Mouse (Mus musculus) right cerebral cortex, postnatal 36 days (tissue): ENCODE results near the gene Srebf2.
"Not testable (repeated sequence)": the region's sequence is repeated elsewhere in the genome, so short reads cannot be mapped to it uniquely, and the experiment has no call there.

Experiments
- DNase-seq, 2 experiments: peaks; one replicate each; pipeline ENCODE4 v3.0.0; 2022; ENCODE audit warnings: low spot score in 2 of 2, mixed read lengths in 1 of 2

Srebf2 gene

GRCm38 (mm10) chr15:82224602-82225215, 77.7 kb downstream of the Srebf2 start:
- DNase-seq: no peak

DNA sequence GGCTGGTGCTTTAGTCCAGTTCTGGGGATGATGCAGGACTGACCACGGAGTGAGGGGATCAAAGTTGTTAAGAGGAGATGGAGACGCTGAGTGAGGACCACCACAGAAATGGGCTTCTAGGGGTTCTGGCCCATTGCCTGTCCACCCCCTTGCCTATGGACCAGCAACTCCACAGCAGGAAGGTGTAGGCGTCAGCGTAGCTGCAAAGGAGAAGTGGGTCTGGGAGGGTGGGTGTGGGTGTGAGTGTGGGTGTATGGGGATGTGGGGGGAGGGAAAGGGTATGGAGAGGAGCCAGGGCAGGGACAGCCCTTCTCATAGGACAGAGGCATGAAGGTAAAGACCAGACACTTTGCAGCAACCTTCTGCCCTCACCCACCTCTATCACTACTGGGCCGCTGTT, 78.8 kb downstream of the Srebf2 start:
- DNase-seq: no peak

- DNase-seq: no peak
Observed at GRCm38 (mm10) chr15:82229542-82230045, 82.6 kb downstream of the Srebf2 start.

- no peak for DNase-seq
Observed at GRCm38 (mm10) chr15:82230098-82230611, 83.2 kb downstream of the Srebf2 start.

DNA sequence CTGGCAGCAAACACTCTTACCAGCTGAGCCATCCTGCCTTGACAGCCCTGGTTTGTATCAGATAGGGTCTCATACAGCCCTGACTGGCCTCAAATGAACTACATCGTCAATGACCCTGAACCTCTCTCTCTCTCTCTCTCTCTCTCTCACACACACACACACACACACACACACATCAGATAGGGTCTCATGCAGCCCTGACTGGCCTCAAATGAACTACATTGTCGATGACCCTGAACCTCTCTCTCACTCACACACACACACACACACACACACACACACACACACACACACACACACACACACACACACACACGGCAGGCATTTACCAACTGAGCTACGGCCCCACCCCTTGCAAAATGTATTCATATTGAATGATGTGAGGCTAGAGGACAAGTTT, 84.1 kb downstream of the Srebf2 start:
- DNase-seq: no peak

DNA sequence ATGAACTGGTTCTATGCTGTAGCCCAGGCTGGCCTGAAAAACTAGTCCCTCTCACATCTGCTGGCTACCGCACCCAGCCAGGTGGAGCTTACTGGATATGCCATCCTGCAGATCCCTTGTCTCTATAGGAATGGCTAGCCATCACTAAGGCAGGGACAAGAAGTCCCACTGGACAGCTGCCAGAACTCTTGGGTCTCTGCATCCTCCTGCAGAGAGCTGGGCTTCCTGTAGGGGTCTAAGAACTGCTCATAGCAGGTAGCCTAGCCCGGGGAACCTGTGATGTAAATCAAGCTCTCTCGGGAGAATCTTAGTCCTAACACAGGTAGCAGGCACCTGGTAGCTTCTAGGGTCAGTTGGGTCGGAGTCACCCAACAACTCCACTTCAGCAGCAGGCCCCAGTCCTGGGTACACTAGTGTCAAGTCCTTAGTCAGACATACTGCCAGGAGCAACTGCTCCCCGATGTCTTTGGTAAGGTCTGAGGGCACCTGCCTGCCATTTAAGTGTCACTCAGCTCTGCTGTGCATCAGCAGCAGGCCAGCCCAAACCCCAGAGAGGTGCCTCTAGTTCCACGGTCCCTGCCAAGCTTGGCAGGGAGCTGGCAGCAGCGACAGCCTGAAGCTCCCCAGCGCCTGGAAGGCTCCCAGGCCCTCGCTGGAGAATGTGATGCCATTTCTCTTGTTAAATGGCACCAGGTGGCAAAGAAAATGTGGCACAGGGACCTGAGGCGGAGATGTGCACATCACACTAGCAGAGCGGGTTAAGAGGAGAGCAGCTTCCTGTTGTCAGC, 84.8 kb downstream of the Srebf2 start:
- DNase-seq: no peak

GRCm38 (mm10) chr15:82232651-82233050, 85.7 kb downstream of the Srebf2 start:
- no peak for DNase-seq

DNA sequence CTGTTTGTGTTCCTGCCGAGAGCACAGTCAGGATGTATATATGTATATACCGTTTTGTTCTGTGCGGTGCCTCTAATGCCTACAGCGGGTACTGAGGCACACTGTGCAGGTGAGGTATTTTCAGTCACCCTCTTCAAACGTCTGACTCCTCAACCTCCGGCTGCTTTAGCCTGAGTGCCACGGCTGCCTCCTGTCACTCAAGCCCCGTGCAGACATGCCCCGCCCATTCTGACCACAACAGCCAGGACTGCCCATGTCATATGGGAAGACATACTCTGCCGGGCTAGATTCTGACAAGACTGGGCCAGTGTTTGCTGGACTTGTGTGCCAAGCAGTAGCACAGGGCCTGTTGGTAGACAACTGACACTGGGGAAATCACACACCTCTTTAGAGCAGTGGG, 88.7 kb downstream of the Srebf2 start:
- no peak for DNase-seq

GRCm38 (mm10) chr15:82236565-82236964, 89.6 kb downstream of the Srebf2 start:
- peak; percentile 70 to 72 for DNase-seq

GRCm38 (mm10) chr15:82243311-82243710, 96.3 kb downstream of the Srebf2 start:
- DNase-seq: no peak

- DNase-seq: no peak
Observed at GRCm38 (mm10) chr15:82243742-82244114, 96.7 kb downstream of the Srebf2 start.

- peak; percentile 85 to 90 for DNase-seq
Observed at GRCm38 (mm10) chr15:82244115-82244804, 97.3 kb downstream of the Srebf2 start, which contains the start of gene Cenpm. Cenpm (minus strand) TSS chr15:82244748.

DNA sequence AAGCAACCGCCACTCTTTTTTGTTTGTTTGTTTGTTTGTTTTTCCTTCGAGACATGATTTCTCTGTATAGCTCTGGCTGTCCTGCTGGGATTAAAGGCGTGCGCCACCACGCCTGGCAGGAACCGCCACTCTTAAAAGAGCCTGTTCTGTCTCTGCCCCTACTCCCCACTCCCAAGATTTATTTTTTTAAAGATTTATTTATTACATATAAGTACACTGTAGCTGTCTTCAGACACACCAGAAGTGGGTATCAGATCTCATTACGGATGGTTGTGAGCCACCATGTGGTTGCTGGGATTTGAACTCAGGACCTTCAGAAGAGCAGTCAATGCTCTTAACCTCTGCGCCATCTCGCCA, 97.8 kb downstream of the Srebf2 start:
- not testable (repeated sequence) for DNase-seq

DNA sequence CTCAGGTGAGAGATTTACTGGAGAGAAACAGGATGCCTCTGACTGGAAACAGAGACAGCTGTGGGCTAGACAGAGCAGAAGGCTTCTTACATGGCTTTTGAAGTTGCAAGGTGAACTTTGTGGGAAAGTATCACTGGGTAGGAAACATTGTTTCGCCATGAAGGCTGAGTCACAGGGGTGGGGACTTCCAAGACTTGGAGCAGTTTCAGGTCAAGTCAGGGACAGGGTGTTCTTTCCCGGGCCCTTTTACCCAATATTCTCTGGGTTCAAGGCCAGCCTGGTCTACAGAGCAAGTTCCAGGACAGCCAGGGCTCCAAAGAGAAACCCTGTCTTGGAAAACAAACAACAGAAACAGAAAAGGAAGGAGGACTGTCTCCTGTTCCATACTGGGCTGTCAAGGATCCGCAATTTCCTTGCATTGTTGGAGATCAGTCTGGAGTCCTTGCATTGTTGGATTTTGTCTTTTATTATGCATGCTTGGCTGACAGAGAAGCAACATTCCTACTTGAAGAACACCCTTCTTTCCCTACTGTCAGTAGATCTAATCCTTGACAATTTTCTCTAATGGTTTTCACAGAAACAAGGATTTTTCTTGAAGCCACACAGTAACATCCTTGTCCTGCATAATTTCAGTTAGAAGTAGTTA, 100.3 kb downstream of the Srebf2 start:
- DNase-seq: no peak

DNA sequence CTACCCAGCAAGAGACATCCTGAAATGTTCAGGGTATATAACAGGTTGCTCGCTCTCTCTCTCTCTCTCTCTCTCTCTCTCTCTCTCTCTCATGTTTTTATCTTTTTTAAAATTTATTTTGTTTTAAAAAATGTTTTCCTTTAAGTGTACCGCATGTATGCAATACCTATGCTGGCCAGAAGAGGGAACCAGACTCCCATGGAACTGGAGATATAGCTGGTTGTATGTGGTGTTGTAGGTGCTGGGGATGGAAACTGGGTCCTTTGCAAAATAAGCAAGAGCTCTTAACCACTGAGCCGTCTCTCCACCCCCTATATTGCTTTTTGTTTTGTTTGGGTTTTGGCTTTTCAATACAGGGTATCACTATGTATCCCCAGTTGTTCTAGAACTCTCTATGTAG, 104.6 kb downstream of the Srebf2 start:
- DNase-seq: no peak

- DNase-seq: no peak
Observed at GRCm38 (mm10) chr15:82252097-82252496, 105.1 kb downstream of the Srebf2 start, which contains the start of gene 1500009C09Rik. 1500009C09Rik (plus strand) TSS chr15:82252397.
